Mouse (Mus musculus) right cerebral cortex, postnatal 14 days (tissue): Measurements from ENCODE around the gene Zan.

Experiments used
- DNase-seq: peaks from one replicate; pipeline ENCODE4 v3.0.0; 2022

Zan gene

GRCm38 (mm10) chr5:137348482-137349383, 128.1 kb downstream of the Zan start:
- DNase-seq, result no peak

GRCm38 (mm10) chr5:137347856-137348255, 129.0 kb downstream of the Zan start:
- no peak for DNase-seq

GRCm38 (mm10) chr5:137346983-137347382, 129.9 kb downstream of the Zan start:
- DNase-seq, result no peak

- DNase-seq, result no peak
Measured at GRCm38 (mm10) chr5:137346388-137346787, 130.5 kb downstream of the Zan start.

- no peak for DNase-seq
Measured at GRCm38 (mm10) chr5:137345821-137346220, 131.0 kb downstream of the Zan start.

GRCm38 (mm10) chr5:137343869-137344268, 133.0 kb downstream of the Zan start:
- DNase-seq, result no peak

- DNase-seq, result no peak
Measured at GRCm38 (mm10) chr5:137343412-137343811, 133.5 kb downstream of the Zan start.

- no peak for DNase-seq
Measured at GRCm38 (mm10) chr5:137342407-137343012, 134.4 kb downstream of the Zan start.

- DNase-seq, result no peak
Measured at GRCm38 (mm10) chr5:137340222-137340621, 136.6 kb downstream of the Zan start.

GRCm38 (mm10) chr5:137339290-137339979, 137.4 kb downstream of the Zan start:
- peak; percentile 30 for DNase-seq

GRCm38 (mm10) chr5:137338663-137339289, 138.1 kb downstream of the Zan start:
- DNase-seq, result no peak

- peak; percentile 89 for DNase-seq
Measured at GRCm38 (mm10) chr5:137338256-137338655, 138.6 kb downstream of the Zan start.

GRCm38 (mm10) chr5:137337190-137337589, 139.7 kb downstream of the Zan start:
- no peak for DNase-seq

GRCm38 (mm10) chr5:137335066-137335465, 141.8 kb downstream of the Zan start:
- DNase-seq, result no peak

GRCm38 (mm10) chr5:137334317-137334716, 142.5 kb downstream of the Zan start:
- DNase-seq, result no peak

- peak; percentile 94 for DNase-seq
Measured at GRCm38 (mm10) chr5:137333512-137334174, 143.2 kb downstream of the Zan start, which contains the start of gene Slc12a9. Slc12a9 (minus strand) TSS chr5:137333597.

- DNase-seq, result no peak
Measured at GRCm38 (mm10) chr5:137332857-137333511, 143.9 kb downstream of the Zan start.

- no peak for DNase-seq
Measured at GRCm38 (mm10) chr5:137330910-137331309, 146.0 kb downstream of the Zan start.
